Mouse (Mus musculus) megakaryocyte, embryonic 14.5 days (primary cell): Measurements from ENCODE around the gene Runx3.

Experiments
- FLI1 ChIP-seq: IDR thresholded peaks from 2 replicates; pipeline ENCODE4 v1.6.1; 2012; ENCODE audit warnings: low read length, inconsistent platforms, mixed read lengths
- GATA1 ChIP-seq: IDR thresholded peaks from 3 replicates; pipeline ENCODE4 v1.6.1; 2012; ENCODE audit warnings: mixed read lengths, low read length, inconsistent platforms, borderline replicate concordance

GRCm38 (mm10) chr4:135141720-135142119, 21.3 kb downstream of the Runx3 start:
- no peak for TF ChIP-seq GATA1
- TF ChIP-seq FLI1: no peak
